Mouse (Mus musculus): ENCODE data around the gene Gp2.
A peak's percentile ranks its signal among the peaks of the same experiment; 100 is the strongest.

The Gp2 gene

GRCm38 (mm10) chr7:119459185-119459584, at the start of gene Gp2:
Gene Gp2 (minus strand): TSS chr7:119459285.
- no peak for DNase-seq (ENCODE audit: low spot score in 2 of 2)

- no peak for DNase-seq (ENCODE audit: low spot score in 2 of 2)
Measured at GRCm38 (mm10) chr7:119490041-119490780, 31.1 kb upstream of the Gp2 start.

- DNase-seq (ENCODE audit: low spot score in 2 of 2): no peak
Measured at GRCm38 (mm10) chr7:119486683-119487082, 27.6 kb upstream of the Gp2 start.

- no peak for DNase-seq (ENCODE audit: low spot score in 2 of 2)
Measured at GRCm38 (mm10) chr7:119484154-119484553, 25.1 kb upstream of the Gp2 start.

GRCm38 (mm10) chr7:119479256-119479655, 20.2 kb upstream of the Gp2 start, which contains the start of gene Umod:
Gene Umod (minus strand): TSS chr7:119479282.
- no peak for DNase-seq (ENCODE audit: low spot score in 2 of 2)

GRCm38 (mm10) chr7:119476500-119477389, 17.7 kb upstream of the Gp2 start:
- DNase-seq (ENCODE audit: low spot score in 2 of 2): no peak

- DNase-seq (ENCODE audit: low spot score in 2 of 2): no peak
Measured at GRCm38 (mm10) chr7:119454192-119454591, 4.9 kb downstream of the Gp2 start.

- DNase-seq (ENCODE audit: low spot score in 2 of 2): no peak
Measured at GRCm38 (mm10) chr7:119443849-119444248, 15.2 kb downstream of the Gp2 start.

- DNase-seq (ENCODE audit: low spot score in 2 of 2): no peak
Measured at GRCm38 (mm10) chr7:119441938-119442337, 17.1 kb downstream of the Gp2 start.

- DNase-seq (ENCODE audit: low spot score in 2 of 2): peak; percentile 31 to 48
Measured at GRCm38 (mm10) chr7:119427180-119427616, 31.9 kb downstream of the Gp2 start.

GRCm38 (mm10) chr7:119420730-119421129, 38.4 kb downstream of the Gp2 start:
- DNase-seq (ENCODE audit: low spot score in 2 of 2): peak in 1 of 2 experiments; percentile 14

GRCm38 (mm10) chr7:119418523-119418922, 40.6 kb downstream of the Gp2 start:
- DNase-seq (ENCODE audit: low spot score in 2 of 2): no peak

- no peak for DNase-seq (ENCODE audit: low spot score in 2 of 2)
Measured at GRCm38 (mm10) chr7:119394050-119394732, 64.9 kb downstream of the Gp2 start.

Measured in frontal cortex, postnatal 10 days (tissue).